Mouse (Mus musculus): Measurements from ENCODE around the gene Phf12. TPM values are rescaled to one million over a fixed set of nuclear protein-coding genes. Genes with fewer than 3 reads are reported as not detected.
A peak's percentile ranks its signal among the peaks of the same experiment; 100 is the strongest.
"Not testable (repeated sequence)": the region's sequence is repeated elsewhere in the genome, so short reads cannot be mapped to it uniquely, and the experiment has no call there.

The Phf12 gene
- total RNA-seq, 4 experiments from 2014 or later: 56.1 to 64.4 (median 61.1) TPM

GRCm38 (mm10) chr11:78031389-78031788, 48.8 kb downstream of the Phf12 start:
- DNase-seq (ENCODE audit: low spot score in 2 of 2): no peak

GRCm38 (mm10) chr11:78031947-78032808, 49.6 kb downstream of the Phf12 start, which contains the start of gene Dhrs13:
Gene Dhrs13, plus strand, starts transcription at chr11:78032280.
- peak; percentile 78 to 82 for DNase-seq (ENCODE audit: low spot score in 2 of 2)

GRCm38 (mm10) chr11:78032809-78033195, 50.2 kb downstream of the Phf12 start:
- no peak for DNase-seq (ENCODE audit: low spot score in 2 of 2)

- DNase-seq (ENCODE audit: low spot score in 2 of 2): no peak
Observed at GRCm38 (mm10) chr11:78033931-78034617, 51.5 kb downstream of the Phf12 start.

GRCm38 (mm10) chr11:78036791-78037190, 54.2 kb downstream of the Phf12 start:
- DNase-seq (ENCODE audit: low spot score in 2 of 2): no peak

GRCm38 (mm10) chr11:78037831-78038752, 55.5 kb downstream of the Phf12 start, which contains the start of gene Flot2:
Gene Flot2, plus strand, starts transcription at chr11:78037931.
- DNase-seq (ENCODE audit: low spot score in 2 of 2): no peak

- DNase-seq (ENCODE audit: low spot score in 2 of 2): no peak
Observed at GRCm38 (mm10) chr11:78040878-78041277, 58.3 kb downstream of the Phf12 start.

GRCm38 (mm10) chr11:78042290-78042870, 59.8 kb downstream of the Phf12 start:
- DNase-seq (ENCODE audit: low spot score in 2 of 2): not testable (repeated sequence)

- no peak for DNase-seq (ENCODE audit: low spot score in 2 of 2)
Observed at GRCm38 (mm10) chr11:78044758-78045251, 62.3 kb downstream of the Phf12 start.

GRCm38 (mm10) chr11:78048637-78049036, 66.1 kb downstream of the Phf12 start:
- DNase-seq (ENCODE audit: low spot score in 2 of 2): not testable (repeated sequence)

GRCm38 (mm10) chr11:78053078-78053477, 70.5 kb downstream of the Phf12 start:
- DNase-seq (ENCODE audit: low spot score in 2 of 2): no peak

GRCm38 (mm10) chr11:78056946-78057345, 74.4 kb downstream of the Phf12 start:
- DNase-seq (ENCODE audit: low spot score in 2 of 2): no peak

- DNase-seq (ENCODE audit: low spot score in 2 of 2): peak; percentile 45 to 68
Observed at GRCm38 (mm10) chr11:78059833-78060757, 77.5 kb downstream of the Phf12 start.

GRCm38 (mm10) chr11:78062563-78062962, 80.0 kb downstream of the Phf12 start:
- DNase-seq (ENCODE audit: low spot score in 2 of 2): no peak

GRCm38 (mm10) chr11:78065906-78066305, 83.4 kb downstream of the Phf12 start:
- DNase-seq (ENCODE audit: low spot score in 2 of 2): no peak

GRCm38 (mm10) chr11:78066641-78067040, 84.1 kb downstream of the Phf12 start:
- no peak for DNase-seq (ENCODE audit: low spot score in 2 of 2)

GRCm38 (mm10) chr11:78067566-78067965, 85.0 kb downstream of the Phf12 start:
- no peak for DNase-seq (ENCODE audit: low spot score in 2 of 2)

GRCm38 (mm10) chr11:78069130-78069529, 86.6 kb downstream of the Phf12 start:
- DNase-seq (ENCODE audit: low spot score in 2 of 2): no peak

- DNase-seq (ENCODE audit: low spot score in 2 of 2): no peak
Observed at GRCm38 (mm10) chr11:78069646-78070045, 87.1 kb downstream of the Phf12 start.

- DNase-seq (ENCODE audit: low spot score in 2 of 2): no peak
Observed at GRCm38 (mm10) chr11:78071938-78072337, 89.4 kb downstream of the Phf12 start.

All from layer of hippocampus, adult 8-10 months (tissue).